Mouse (Mus musculus): Measurements from ENCODE around the gene Tpbpa. TPM values are rescaled to one million over a fixed set of nuclear protein-coding genes. Genes with fewer than 3 reads are reported as not detected.

Tpbpa gene
- polyA plus RNA-seq, 1 experiment from 2014 or later: not detected

Other genes with a start within 250 kb of the Tpbpa start
- not detected in 2 replicates for gene BC051665, start 155.6 kb downstream of the Tpbpa start, polyA plus RNA-seq (2016; fragmentation: Nextera tagmentation; extraction: Ambion mirVana)
- gene Ctsll3, start 139.1 kb downstream of the Tpbpa start, polyA plus RNA-seq (2016; fragmentation: Nextera tagmentation; extraction: Ambion mirVana): not detected in 2 replicates
- 0.17 and 0.30 TPM in 2 replicates for gene 4930486L24Rik, start 77.5 kb downstream of the Tpbpa start, polyA plus RNA-seq (2016; fragmentation: Nextera tagmentation; extraction: Ambion mirVana)
- gene Gm49392, start 45.1 kb downstream of the Tpbpa start, polyA plus RNA-seq (2016; fragmentation: Nextera tagmentation; extraction: Ambion mirVana): not detected in 2 replicates
- gene Ctla2b, start 44.5 kb downstream of the Tpbpa start, polyA plus RNA-seq (2016; fragmentation: Nextera tagmentation; extraction: Ambion mirVana): 0.96 and 2.4 TPM in 2 replicates
- gene Tpbpb, start 37.1 kb downstream of the Tpbpa start, polyA plus RNA-seq (2016; fragmentation: Nextera tagmentation; extraction: Ambion mirVana): not detected in 2 replicates
- gene Gm49393, start 6.4 kb downstream of the Tpbpa start, polyA plus RNA-seq (2016; fragmentation: Nextera tagmentation; extraction: Ambion mirVana): not detected in 2 replicates
- gene Gm49391, start 5.4 kb downstream of the Tpbpa start, polyA plus RNA-seq (2016; fragmentation: Nextera tagmentation; extraction: Ambion mirVana): 0.64 and 1.6 TPM in 2 replicates
- 10.1 and 14.1 TPM in 2 replicates for gene Ctla2a, start 5.4 kb downstream of the Tpbpa start, polyA plus RNA-seq (2016; fragmentation: Nextera tagmentation; extraction: Ambion mirVana)
- gene Ctsj, start 64.0 kb upstream of the Tpbpa start, polyA plus RNA-seq (2016; fragmentation: Nextera tagmentation; extraction: Ambion mirVana): not detected in 2 replicates
- gene Ctsq, start 98.6 kb upstream of the Tpbpa start, polyA plus RNA-seq (2016; fragmentation: Nextera tagmentation; extraction: Ambion mirVana): not detected in 2 replicates
- gene Ctsr, start 222.3 kb upstream of the Tpbpa start, polyA plus RNA-seq (2016; fragmentation: Nextera tagmentation; extraction: Ambion mirVana): not detected in 2 replicates

Measured in hindbrain, embryonic 12.5 days (tissue).